Mouse (Mus musculus): ENCODE measurements at regions not wholly inside any gene's neighbourhood (a gene's known extent, or its start where the extent isn't known, plus 50 kb on each side); places are given as distances from the start of the nearest gene placed in this dataset.

DNA sequence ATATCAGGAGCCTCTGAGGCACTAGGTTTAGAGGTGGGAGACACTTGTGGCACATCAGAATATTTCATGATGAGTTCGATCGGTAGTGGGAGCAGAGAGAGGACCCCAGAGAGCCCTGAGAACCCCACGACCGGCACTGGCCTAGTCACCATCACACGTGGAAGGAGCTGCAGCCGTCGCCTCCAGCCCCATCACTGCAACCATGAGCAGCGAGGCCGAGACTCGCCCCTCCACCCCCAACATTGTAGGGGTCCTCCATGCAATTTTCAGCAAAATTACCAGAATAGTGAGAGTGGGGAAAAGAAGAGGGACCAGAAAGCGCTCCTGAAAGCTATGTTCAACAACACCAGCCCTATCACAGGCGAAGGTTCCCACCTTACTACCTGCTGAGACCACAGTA, 297.0 kb downstream of the Edem1 start:
- Histone ChIP-seq H3K27me3 (replicated peaks; ENCODE audit: control insufficient read depth, insufficient read depth, low read length) (no peaks in the 10 kb centered on the region), H3K4me3 (ENCODE audit: low read depth, low read length) (no peak overlapping the region), H3K27ac (ENCODE audit: low read depth) (no peak overlapping the region), H3K4me1 (replicated peaks; ENCODE audit: control insufficient read depth, insufficient read depth, low read length) (no peaks in the 10 kb centered on the region), H3K4me2 (ENCODE audit: low read length) (no peak overlapping the region), H3K36me3 (ENCODE audit: control insufficient read depth, insufficient read depth, low read length) (no peaks in the 10 kb centered on the region), H3K9me3 (ENCODE audit: control insufficient read depth, low read length) (no peaks in the 10 kb centered on the region), H3K9ac (ENCODE audit: low read length) (no peak overlapping the region)
- ATAC-seq (replicated peaks; ENCODE audit: low FRiP score, low TSS enrichment, low read depth) (no peak), DNase-seq (ENCODE audit: low spot score) (no peak)
- WGBS = 92% methylated on average over 12 of the region's 12 CpGs

GRCm38 (mm10) chr6:109127203-109127602, 298.8 kb downstream of the Edem1 start:
- ATAC-seq (replicated peaks; ENCODE audit: low FRiP score, low TSS enrichment, low read depth) (no peak), DNase-seq (ENCODE audit: low spot score) (no peak)
- Histone ChIP-seq H3K9ac (ENCODE audit: low read length) (no peak overlapping the region), H3K4me1 (replicated peaks; ENCODE audit: control insufficient read depth, insufficient read depth, low read length) (no peaks in the 10 kb centered on the region), H3K27ac (ENCODE audit: low read depth) (no peak overlapping the region), H3K36me3 (ENCODE audit: control insufficient read depth, insufficient read depth, low read length) (no peaks in the 10 kb centered on the region), H3K4me3 (ENCODE audit: low read depth, low read length) (no peak overlapping the region), H3K4me2 (ENCODE audit: low read length) (no peak overlapping the region), H3K9me3 (ENCODE audit: control insufficient read depth, low read length) (no peaks in the 10 kb centered on the region), H3K27me3 (replicated peaks; ENCODE audit: control insufficient read depth, insufficient read depth, low read length) (no peaks in the 10 kb centered on the region)
- WGBS = 83% methylated on average over 1 of the region's 1 CpGs

- H3K36me3 ChIP-seq (ENCODE audit: control insufficient read depth, insufficient read depth, low read length) = no peaks in the 10 kb centered on the region
- no peaks in the 10 kb centered on the region for H3K9me3 ChIP-seq (ENCODE audit: control insufficient read depth, low read length)
- 74% methylated on average over 5 of the region's 5 CpGs for WGBS
- ATAC-seq (replicated peaks; ENCODE audit: low FRiP score, low TSS enrichment, low read depth) (no peak), DNase-seq (ENCODE audit: low spot score) (no peak)
- H3K4me3 ChIP-seq (ENCODE audit: low read depth, low read length) = no peak overlapping the region
- H3K27ac ChIP-seq (ENCODE audit: low read depth) = no peak overlapping the region
- H3K4me2 ChIP-seq (ENCODE audit: low read length) = no peak overlapping the region
- no peak overlapping the region for H3K9ac ChIP-seq (ENCODE audit: low read length)
- H3K4me1 ChIP-seq (replicated peaks; ENCODE audit: control insufficient read depth, insufficient read depth, low read length) = no peaks in the 10 kb centered on the region
- H3K27me3 ChIP-seq (replicated peaks; ENCODE audit: control insufficient read depth, insufficient read depth, low read length) = no peaks in the 10 kb centered on the region
Observed at GRCm38 (mm10) chr6:109146111-109146510, 317.7 kb downstream of the Edem1 start.

DNA sequence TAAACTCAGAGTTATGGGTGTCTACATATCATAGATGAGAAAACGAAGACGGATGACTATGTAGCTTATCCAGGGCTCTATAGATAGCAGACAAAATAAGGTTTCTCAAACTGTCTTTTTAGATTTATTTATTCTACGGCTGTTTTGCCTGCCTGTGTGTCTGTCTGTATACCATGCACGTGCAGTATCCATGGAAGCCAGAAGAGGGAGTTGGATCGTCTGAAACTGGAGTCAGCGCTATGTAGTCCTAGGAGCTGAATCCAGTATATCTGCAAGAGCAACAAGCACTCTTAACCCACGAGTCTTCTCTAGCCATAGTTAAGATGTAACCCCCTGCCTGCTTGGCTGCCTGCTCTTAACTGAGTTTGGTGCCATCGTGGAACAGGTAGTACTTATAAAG, 320.6 kb downstream of the Edem1 start:
- no peak overlapping the region for H3K4me3 ChIP-seq (ENCODE audit: low read depth, low read length)
- 81% methylated on average over 8 of the region's 8 CpGs for WGBS
- no peak for ATAC-seq (replicated peaks; ENCODE audit: low FRiP score, low TSS enrichment, low read depth)
- DNase-seq (ENCODE audit: low spot score) = no peak
- H3K27ac ChIP-seq (ENCODE audit: low read depth) = no peak overlapping the region
- no peaks in the 10 kb centered on the region for H3K4me1 ChIP-seq (replicated peaks; ENCODE audit: control insufficient read depth, insufficient read depth, low read length)
- H3K36me3 ChIP-seq (ENCODE audit: control insufficient read depth, insufficient read depth, low read length) = no peaks in the 10 kb centered on the region
- H3K4me2 ChIP-seq (ENCODE audit: low read length) = no peak overlapping the region
- H3K9ac ChIP-seq (ENCODE audit: low read length) = no peak overlapping the region
- H3K27me3 ChIP-seq (replicated peaks; ENCODE audit: control insufficient read depth, insufficient read depth, low read length) = no peaks in the 10 kb centered on the region
- no peaks in the 10 kb centered on the region for H3K9me3 ChIP-seq (ENCODE audit: control insufficient read depth, low read length)

DNA sequence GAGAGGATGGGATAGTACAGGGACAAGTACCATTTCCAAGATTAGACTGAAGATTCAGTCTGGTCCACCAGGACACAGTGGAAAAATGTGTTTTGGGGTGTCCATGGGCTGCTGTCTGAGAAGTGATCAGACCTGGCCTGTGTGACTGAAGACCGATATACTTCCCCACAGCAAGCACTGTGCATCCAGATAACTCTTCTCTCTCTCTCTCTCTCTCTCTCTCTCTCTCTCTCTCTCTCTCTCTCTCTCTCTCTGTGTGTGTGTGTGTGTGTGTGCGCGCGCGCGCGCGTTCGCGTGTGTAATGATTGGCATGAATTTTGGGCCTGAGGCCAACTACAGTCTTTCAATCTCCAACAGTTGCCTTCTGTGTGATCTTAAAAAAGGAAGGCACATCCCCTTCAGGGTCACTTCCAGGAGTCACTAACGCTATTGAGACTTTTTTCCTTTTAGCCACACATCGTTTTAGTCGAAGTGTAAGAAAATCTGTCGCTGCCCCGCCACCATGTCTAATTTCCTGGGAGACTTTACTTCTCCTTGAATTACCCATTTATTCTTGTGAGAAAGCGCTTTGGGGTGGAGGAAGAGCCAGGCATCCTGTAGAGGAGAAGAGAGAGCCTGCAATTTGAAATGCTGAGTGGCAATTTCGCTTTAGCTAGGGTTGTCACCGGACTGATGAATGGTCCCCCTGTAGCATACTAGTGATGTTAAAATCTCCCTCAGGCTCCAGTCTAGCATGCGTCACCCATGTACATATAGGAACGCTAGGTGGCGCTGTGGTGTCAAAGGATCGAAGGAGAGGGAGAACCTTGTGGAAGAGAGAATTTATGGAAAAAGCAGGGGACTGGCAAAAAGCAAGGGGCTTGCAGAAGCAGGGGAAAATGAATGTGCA, 321.8 kb downstream of the Edem1 start:
- no peaks in the 10 kb centered on the region for H3K27me3 ChIP-seq (replicated peaks; ENCODE audit: control insufficient read depth, insufficient read depth, low read length)
- H3K4me1 ChIP-seq (replicated peaks; ENCODE audit: control insufficient read depth, insufficient read depth, low read length) = no peaks in the 10 kb centered on the region
- peak; percentile 83 for DNase-seq (ENCODE audit: low spot score)
- WGBS = 51% methylated on average over 19 of the region's 22 CpGs
- no peak overlapping the region for H3K9ac ChIP-seq (ENCODE audit: low read length)
- no peak overlapping the region for H3K4me3 ChIP-seq (ENCODE audit: low read depth, low read length)
- no peaks in the 10 kb centered on the region for H3K9me3 ChIP-seq (ENCODE audit: control insufficient read depth, low read length)
- no peak for ATAC-seq (replicated peaks; ENCODE audit: low FRiP score, low TSS enrichment, low read depth)
- no peak overlapping the region for H3K4me2 ChIP-seq (ENCODE audit: low read length)
- no peaks in the 10 kb centered on the region for H3K36me3 ChIP-seq (ENCODE audit: control insufficient read depth, insufficient read depth, low read length)
- no peak overlapping the region for H3K27ac ChIP-seq (ENCODE audit: low read depth)

DNA sequence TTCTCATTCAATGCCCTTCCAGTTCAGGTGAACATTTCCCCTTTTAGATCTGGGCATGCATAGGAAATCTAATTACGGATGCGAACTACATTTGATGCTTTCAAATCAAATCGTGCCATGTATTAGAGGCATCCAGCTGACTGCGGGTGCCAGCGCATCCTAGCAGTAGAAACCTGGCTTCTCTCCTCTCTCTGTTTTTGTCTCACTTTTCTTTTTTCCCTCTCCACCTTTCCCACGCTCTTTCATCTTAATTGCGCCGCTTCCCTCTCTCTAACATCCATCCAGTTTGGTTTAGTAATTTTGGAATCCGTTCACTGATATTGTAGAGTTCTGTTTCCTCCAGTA, 322.4 kb downstream of the Edem1 start:
- no peaks in the 10 kb centered on the region for H3K9me3 ChIP-seq (ENCODE audit: control insufficient read depth, low read length)
- no peak overlapping the region for H3K4me3 ChIP-seq (ENCODE audit: low read depth, low read length)
- H3K4me2 ChIP-seq (ENCODE audit: low read length) = no peak overlapping the region
- DNase-seq (ENCODE audit: low spot score) = no peak
- no peaks in the 10 kb centered on the region for H3K27me3 ChIP-seq (replicated peaks; ENCODE audit: control insufficient read depth, insufficient read depth, low read length)
- ATAC-seq (replicated peaks; ENCODE audit: low FRiP score, low TSS enrichment, low read depth) = no peak
- no peak overlapping the region for H3K9ac ChIP-seq (ENCODE audit: low read length)
- WGBS = 87% methylated on average over 9 of the region's 9 CpGs
- H3K27ac ChIP-seq (ENCODE audit: low read depth) = no peak overlapping the region
- H3K36me3 ChIP-seq (ENCODE audit: control insufficient read depth, insufficient read depth, low read length) = no peaks in the 10 kb centered on the region
- H3K4me1 ChIP-seq (replicated peaks; ENCODE audit: control insufficient read depth, insufficient read depth, low read length) = no peaks in the 10 kb centered on the region

DNA sequence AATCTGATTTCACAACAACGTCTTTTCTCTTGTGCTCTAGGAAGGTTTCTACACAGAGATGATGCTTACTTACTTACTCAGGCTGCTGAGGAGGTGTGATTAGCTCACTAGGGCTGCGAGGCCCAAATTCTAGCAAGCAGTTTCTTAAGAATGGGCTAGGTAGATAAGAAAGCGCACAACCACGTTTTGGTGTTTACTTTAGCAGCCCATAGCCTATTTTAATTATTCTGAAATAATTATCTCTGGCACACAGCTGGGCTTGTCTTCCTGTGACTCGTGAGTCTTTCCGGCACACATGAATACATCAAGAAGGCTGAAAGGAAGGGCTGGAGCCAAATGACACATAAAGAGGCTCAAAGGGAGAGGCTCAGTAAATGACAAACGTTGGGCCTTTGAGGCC, 325.2 kb downstream of the Edem1 start:
- ATAC-seq (replicated peaks; ENCODE audit: low FRiP score, low TSS enrichment, low read depth) (no peak), DNase-seq (ENCODE audit: low spot score) (no peak)
- Histone ChIP-seq H3K9ac (ENCODE audit: low read length) (no peak overlapping the region), H3K4me2 (ENCODE audit: low read length) (no peak overlapping the region), H3K4me1 (replicated peaks; ENCODE audit: control insufficient read depth, insufficient read depth, low read length) (no peaks in the 10 kb centered on the region), H3K27ac (ENCODE audit: low read depth) (no peak overlapping the region), H3K27me3 (replicated peaks; ENCODE audit: control insufficient read depth, insufficient read depth, low read length) (no peaks in the 10 kb centered on the region), H3K36me3 (ENCODE audit: control insufficient read depth, insufficient read depth, low read length) (no peaks in the 10 kb centered on the region), H3K4me3 (ENCODE audit: low read depth, low read length) (no peak overlapping the region), H3K9me3 (ENCODE audit: control insufficient read depth, low read length) (no peaks in the 10 kb centered on the region)
- WGBS = 56% methylated on average over 7 of the region's 7 CpGs

DNA sequence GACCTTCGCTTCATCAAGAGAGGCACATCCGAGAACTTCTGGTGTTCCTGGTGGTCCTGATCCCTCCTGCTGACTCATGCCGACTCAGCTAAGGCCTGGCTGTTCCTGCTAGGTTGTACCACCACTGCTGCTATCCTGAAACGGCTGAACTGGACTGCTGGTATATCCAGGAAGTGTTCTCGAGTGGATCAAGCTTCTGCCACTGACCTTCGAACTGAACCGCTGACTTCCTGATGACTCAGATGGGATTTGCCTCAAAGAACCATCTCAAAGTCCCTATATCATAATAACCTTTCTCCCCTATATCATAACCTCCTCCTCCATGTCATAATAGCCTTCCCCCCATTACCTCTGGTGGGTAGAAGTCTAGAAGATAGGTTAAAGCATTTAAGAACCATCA, 331.1 kb downstream of the Edem1 start:
- Histone ChIP-seq H3K4me1 (replicated peaks; ENCODE audit: control insufficient read depth, insufficient read depth, low read length) (no peaks in the 10 kb centered on the region), H3K36me3 (ENCODE audit: control insufficient read depth, insufficient read depth, low read length) (no peaks in the 10 kb centered on the region), H3K4me2 (ENCODE audit: low read length) (no peak overlapping the region), H3K9me3 (ENCODE audit: control insufficient read depth, low read length) (no peaks in the 10 kb centered on the region), H3K4me3 (ENCODE audit: low read depth, low read length) (no peak overlapping the region), H3K27me3 (replicated peaks; ENCODE audit: control insufficient read depth, insufficient read depth, low read length) (no peaks in the 10 kb centered on the region), H3K27ac (ENCODE audit: low read depth) (no peak overlapping the region), H3K9ac (ENCODE audit: low read length) (no peak overlapping the region)
- ATAC-seq (replicated peaks; ENCODE audit: low FRiP score, low TSS enrichment, low read depth) (no peak), DNase-seq (ENCODE audit: low spot score) (no peak)
- 83% methylated on average over 7 of the region's 7 CpGs for WGBS

DNA sequence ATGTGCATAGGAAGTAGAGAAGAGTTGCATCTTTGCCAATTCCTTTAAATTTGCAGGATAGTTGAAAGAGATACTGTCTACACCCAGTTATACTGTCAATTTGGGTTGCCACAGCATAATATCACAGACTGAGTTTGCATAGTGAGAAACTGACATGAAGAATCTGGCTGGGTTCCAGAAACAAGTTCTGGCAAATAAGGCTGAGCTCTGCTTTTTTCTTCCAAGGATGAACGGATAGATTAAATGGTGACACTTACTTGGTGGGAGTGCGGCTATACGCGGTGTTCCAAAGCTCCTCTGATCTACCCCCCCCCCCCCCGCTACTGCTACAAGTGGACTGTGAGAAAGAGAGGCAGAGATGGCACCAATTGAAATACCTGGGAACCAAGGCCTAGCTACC, 339.0 kb downstream of the Edem1 start:
- 75% methylated on average over 4 of the region's 5 CpGs for WGBS
- no peak overlapping the region for H3K4me3 ChIP-seq (ENCODE audit: low read depth, low read length)
- ATAC-seq (replicated peaks; ENCODE audit: low FRiP score, low TSS enrichment, low read depth) (no peak), DNase-seq (ENCODE audit: low spot score) (no peak)
- no peaks in the 10 kb centered on the region for H3K4me1 ChIP-seq (replicated peaks; ENCODE audit: control insufficient read depth, insufficient read depth, low read length)
- H3K9me3 ChIP-seq (ENCODE audit: control insufficient read depth, low read length) = no peaks in the 10 kb centered on the region
- H3K27ac ChIP-seq (ENCODE audit: low read depth) = no peak overlapping the region
- no peak overlapping the region for H3K9ac ChIP-seq (ENCODE audit: low read length)
- no peaks in the 10 kb centered on the region for H3K36me3 ChIP-seq (ENCODE audit: control insufficient read depth, insufficient read depth, low read length)
- H3K27me3 ChIP-seq (replicated peaks; ENCODE audit: control insufficient read depth, insufficient read depth, low read length) = no peaks in the 10 kb centered on the region
- no peak overlapping the region for H3K4me2 ChIP-seq (ENCODE audit: low read length)
